Mouse (Mus musculus) embryonic fibroblast, embryonic 13.5 days (primary cell): ENCODE results near the gene Trpm3.

Source experiments
- CTCF ChIP-seq: IDR thresholded peaks from 2 replicates; pipeline ENCODE4 v1.5.1; 2011; ENCODE audit warnings: mild to moderate bottlenecking, control low read depth, low read length, moderate library complexity, borderline replicate concordance; ENCODE audit not compliant: insufficient read depth
- POLR2A ChIP-seq: IDR thresholded peaks from 2 replicates; pipeline ENCODE4 v1.6.1; 2011; ENCODE audit warnings: low read depth, mild to moderate bottlenecking, control low read depth, low read length, moderate library complexity

- no peak for TF ChIP-seq CTCF
- no peak for TF ChIP-seq POLR2A
Observed at GRCm38 (mm10) chr19:22234187-22234586, 95.3 kb downstream of the Trpm3 start.
